Mouse (Mus musculus) left cerebral cortex, adult 18-20 months (tissue): ENCODE data around the gene Defb42. TPM values are rescaled to one million over a fixed set of nuclear protein-coding genes. Genes with fewer than 3 reads are reported as not detected.

ENCODE experiments used
- DNase-seq, 2 experiments: peaks; one replicate each; pipeline ENCODE4 v3.0.0; 2021 to 2022; ENCODE audit warnings: low spot score in 2 of 2, mixed read lengths in 1 of 2
- long read RNA-seq, 2 experiments: library from polyadenylated mRNA; stranded (forward); transcript quantifications; one replicate each; pipeline ENCODE4 v2.0.0; 2021
- total RNA-seq, 2 experiments: library from RNA; stranded (reverse); gene quantifications; 2 replicates each; pipeline ENCODE4 v1.2.3; 2021

Gene Defb42
- not detected for total RNA-seq
- long read RNA-seq, experiment 1, result 0 reads
- long read RNA-seq, experiment 2, result 0 reads

DNA sequence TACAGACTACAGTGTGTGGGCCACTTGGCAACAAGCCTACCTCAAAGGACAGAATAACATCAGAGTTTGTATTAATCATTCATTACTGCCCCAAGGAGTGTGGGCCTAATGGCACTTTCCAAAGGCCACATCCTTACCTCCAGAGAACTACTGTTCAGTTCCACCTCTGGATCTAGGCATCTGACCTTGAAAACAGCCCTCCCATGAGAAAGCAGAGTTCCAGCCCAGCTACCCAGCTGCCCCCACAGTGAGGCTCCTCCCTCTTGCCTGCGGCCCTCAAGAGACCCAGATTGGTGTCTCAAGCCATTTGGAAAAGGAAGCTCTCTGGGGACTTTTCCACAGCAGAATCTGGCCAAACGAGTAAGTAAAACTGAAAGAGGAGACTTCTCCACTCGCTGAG lies at the start of gene Defb42:
Defb42 (plus strand) TSS at position 301 of the 400 bp plus-strand sequence.
- DNase-seq, result no peak

DNA sequence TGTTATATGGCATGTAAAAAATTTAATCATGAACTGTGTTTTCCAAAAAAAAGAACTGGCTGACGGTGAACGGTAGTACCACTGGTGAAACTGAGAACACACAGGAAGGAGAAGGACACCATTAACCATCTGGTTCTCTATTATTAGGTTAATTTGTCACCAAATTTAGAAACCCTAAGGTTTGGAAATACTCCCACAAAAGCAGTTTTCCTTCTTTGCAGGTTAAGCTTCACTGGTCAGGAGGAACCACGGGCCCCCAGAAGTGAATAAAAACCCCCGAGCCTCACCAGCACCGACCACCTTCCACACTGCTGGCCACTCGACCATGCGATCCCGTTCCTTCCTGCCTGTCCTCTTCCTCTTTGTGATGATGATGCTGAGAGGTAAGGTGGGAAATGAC lies 49.0 kb upstream of the Defb42 start, which contains the start of gene Defb47:
Defb47 (plus strand) TSS at position 301 of the 400 bp plus-strand sequence.
- DNase-seq, result no peak

DNA sequence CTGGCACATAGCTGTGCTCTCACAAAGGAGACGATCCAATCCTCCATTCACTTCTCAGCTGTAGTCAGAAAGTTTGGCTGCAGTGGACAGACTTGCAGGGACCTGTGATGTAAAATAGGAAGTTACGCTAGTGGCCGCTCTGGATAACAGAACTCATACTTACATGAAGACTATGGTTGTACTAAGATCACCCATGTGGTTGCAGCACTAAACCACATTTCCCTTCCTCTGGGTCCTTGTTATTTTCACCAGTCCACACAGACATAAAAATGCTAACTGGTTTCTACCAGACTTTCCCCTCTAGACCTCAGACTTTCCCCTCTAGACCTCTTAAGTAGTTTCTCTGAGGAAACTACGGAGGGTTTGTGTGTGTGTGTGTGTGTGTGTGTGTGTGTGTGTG lies 47.8 kb upstream of the Defb42 start:
- DNase-seq, result no peak

DNA sequence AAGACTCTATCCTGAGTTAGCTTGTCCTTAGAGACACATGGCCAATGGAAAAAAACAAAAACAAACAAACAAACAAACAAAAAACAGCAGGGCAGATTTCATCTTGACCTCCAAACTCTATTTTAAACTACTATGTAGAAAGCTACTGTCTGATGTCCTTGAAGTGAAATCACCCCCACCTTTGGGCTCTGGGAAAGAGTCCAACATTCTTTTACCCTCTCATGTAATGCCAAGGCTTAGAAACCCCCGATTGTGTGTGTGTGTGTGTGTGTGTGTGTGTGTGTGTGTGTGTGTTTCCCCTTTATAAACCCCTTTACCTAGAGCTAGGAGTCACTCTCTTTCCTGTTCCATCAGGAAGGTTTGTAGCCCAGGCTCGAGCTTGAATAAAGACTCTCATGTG lies 44.2 kb upstream of the Defb42 start:
- no peak for DNase-seq

DNA sequence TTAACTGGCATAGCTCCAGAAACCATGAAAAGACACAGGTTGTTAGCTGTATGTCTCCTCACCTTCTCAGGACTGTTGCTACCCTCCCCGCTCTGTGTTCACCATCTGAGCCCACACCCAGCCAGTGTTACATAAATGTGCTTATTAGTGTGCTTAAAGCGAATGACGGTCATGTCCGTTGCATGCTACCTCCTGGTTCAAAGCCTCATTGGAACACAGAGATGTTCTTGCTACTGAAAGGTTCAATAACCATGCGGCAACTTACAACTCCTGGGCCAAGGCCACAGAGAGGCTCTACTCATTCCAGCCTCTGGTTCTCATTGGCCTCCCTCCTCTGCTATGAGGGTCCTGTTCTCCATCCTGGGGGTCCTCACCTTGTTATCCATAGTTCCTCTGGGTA lies 35.3 kb upstream of the Defb42 start, which contains the start of gene Defb43:
Defb43 (plus strand) TSS at position 301 of the 400 bp plus-strand sequence.
- DNase-seq, result no peak

DNA sequence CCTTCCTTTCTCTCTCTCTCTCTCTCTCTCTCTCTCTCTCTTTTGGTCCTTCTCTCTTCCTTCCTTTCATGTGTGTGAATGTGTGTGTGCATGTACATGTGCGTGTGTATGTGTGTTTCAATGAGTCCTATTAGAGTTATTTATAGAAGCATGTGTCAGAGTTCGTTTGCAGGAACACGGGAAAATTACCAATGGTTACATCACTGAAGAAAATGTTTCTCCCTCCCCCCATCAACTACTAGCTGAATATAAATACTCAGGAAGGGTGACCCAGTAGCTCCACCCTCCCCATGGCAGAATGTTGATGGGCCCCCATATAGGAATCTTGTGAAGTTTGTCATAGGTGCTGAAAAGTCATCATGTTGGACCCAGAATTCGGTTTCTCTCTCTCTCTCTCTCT lies 33.7 kb upstream of the Defb42 start:
- DNase-seq, result no peak

DNA sequence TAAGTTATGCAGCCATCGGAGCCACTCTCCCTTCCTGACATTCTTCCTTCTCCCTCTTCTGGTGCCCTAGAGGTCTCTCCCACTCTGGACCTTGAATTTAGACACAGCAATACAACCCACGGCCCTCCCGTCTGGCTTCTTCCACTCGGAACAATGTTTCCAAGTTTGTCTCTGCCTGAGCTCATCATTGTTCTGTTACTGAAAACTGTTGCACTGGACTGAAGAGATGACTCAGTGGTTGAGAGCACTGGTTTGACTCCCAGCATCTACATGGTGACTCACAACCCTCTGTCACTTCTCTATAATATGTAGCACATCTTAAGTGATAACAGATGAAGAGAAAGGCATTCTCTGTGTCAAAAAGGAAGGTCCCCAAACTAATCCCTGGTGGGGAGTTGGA lies 32.1 kb upstream of the Defb42 start:
- no peak for DNase-seq

DNA sequence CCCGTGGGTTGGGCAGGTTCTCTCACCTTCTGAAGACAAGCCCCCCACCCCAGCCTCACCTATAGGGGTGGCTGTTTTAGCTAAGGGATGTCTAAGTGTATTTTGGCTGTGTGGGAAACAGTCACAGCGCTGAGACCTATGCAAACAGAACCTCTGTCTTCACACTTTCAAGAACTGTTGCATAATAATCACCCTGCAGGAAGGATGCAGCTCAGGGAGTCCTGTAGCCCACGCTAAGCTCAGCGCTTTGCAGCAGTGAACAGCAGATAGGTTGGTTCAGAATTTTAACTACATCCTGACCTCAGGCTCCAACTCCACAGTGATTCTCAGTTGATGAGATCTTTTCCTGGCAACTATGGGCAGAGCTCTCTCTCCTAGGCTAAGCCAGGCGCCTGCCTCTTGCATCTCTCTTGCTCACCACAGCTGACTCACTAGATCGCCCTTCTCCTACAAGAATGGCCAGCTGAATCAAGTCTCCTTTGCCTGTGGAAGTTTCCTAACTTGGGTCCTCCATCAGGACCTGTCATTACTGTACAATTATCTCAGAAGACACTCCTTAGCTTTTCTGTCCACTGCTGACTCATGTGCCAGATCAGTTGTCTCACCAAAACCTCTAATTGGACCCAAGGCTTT lies 26.2 kb upstream of the Defb42 start:
- DNase-seq, result peak in 1 of 2 experiments; percentile 38

DNA sequence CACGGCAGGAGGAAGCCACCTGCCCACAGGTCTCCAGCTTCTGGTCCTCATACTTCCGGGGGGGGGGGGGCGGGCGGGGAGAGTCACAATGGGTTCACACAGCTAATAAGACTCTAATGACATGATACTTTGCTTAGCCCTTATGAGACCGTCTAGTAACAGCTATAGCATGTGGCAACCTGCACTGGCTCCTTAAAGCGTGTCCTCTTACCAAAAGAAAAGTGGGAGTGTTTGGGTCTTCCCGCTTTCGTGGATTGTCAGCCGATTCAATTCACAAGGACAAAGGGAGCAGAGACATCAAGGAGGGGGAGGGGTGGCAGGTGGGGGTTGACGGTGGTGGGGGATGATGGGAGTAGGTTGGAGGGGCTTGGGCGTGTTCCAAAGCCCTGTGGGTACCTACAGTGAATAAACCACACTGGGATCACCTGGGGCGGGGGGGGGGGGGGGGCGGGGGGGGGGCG lies 3.1 kb downstream of the Defb42 start, which contains the start of gene Defb30:
Defb30 (minus strand) TSS at position 51 of the 461 bp plus-strand sequence.
- DNase-seq, result no peak

DNA sequence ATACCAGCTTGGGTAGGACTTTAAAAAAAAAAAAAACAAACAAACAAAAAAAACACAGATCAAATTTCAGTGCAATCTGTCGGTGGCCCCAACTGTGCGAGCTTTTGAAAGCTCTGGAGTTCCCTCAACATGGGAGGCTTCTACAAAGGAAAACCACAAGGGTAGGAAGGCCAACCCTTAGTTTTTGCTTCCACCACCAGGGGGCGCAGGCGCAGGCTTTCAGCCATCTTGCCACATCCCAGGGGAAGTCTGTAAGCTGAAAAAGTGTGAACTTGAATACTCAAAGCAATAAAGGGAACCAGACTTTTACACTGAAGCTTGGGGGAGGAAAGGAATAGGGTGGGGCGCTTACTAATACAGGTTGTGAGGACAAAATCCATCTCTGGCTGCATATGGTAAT lies 4.0 kb downstream of the Defb42 start:
- DNase-seq, result peak; percentile 30 to 71

DNA sequence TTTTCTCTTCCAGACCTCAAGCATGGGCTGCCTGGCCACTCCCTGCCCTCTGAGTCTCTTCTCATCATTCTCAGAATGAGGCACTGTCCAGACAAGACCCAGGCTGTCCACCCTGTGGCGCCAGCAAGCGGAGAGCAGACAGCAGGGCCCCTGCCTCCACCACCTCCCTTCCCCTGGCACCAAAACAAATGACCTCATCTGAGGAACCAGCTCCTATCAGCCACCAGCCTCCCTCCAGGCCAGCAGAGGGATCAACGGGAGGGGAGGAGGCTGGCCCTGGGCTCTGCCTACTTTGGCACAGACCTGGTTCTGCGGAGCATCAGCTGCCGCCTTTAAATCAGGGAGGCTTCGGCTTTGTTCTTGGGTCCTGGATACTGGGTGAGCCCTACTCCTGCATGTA lies 7.9 kb downstream of the Defb42 start:
- peak; percentile 7 to 38 for DNase-seq

DNA sequence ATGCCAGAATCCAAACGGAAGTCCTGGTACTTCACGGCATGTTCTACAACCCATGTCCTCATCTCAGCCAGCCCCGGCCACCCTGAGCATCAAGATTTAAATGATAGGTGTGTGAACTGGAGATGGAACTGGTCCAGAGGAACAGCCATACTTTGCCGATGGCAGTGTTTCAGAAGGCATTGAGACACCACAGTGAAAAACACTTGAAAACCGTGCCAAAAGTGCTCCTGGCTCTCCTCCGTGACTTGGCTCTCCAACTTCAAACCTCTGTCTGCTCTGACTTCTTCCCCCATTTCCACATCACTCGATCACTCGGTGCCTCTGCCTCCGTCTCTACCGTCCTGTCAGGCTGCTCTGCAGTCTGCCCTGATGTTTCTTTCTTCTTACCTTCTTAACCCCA lies 13.6 kb downstream of the Defb42 start:
- no peak for DNase-seq

DNA sequence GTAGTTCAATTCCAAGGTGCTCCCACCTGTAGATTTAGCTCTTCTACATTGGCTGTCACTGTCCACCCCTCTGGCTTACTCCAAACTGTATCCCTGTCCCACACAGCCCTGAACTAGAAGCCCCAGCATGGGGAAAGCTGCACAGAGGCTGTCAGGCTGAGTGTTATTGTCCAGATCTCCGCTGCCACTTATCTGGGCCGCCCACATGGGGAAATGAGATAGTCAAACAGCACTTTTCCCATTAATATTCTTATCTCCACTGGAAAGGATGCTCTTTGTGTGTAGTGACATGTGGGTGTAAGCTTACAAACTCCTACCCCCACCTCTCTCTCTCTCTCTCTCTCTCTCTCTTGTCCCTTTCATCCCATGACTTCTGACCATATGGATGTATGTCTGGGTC lies 15.4 kb downstream of the Defb42 start:
- no peak for DNase-seq

DNA sequence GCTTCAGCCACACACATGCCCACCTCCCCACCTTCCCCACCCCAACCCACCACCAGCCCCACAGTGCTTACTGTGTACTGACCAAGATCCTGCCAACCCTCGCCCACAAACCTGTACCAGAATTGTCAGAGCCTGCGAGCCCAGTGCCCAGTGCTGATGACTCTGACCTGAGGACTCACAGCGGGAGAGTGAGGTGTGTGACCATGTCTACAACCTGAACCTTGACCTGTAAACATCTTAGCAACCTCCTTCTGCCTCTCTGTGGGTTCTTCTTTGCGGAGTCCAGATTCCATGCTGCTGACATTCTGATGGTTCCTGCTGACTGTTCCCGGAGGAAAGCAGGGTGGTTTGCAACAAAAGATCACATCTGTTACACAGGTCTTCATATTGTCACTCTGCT lies 18.6 kb downstream of the Defb42 start:
- DNase-seq, result no peak

DNA sequence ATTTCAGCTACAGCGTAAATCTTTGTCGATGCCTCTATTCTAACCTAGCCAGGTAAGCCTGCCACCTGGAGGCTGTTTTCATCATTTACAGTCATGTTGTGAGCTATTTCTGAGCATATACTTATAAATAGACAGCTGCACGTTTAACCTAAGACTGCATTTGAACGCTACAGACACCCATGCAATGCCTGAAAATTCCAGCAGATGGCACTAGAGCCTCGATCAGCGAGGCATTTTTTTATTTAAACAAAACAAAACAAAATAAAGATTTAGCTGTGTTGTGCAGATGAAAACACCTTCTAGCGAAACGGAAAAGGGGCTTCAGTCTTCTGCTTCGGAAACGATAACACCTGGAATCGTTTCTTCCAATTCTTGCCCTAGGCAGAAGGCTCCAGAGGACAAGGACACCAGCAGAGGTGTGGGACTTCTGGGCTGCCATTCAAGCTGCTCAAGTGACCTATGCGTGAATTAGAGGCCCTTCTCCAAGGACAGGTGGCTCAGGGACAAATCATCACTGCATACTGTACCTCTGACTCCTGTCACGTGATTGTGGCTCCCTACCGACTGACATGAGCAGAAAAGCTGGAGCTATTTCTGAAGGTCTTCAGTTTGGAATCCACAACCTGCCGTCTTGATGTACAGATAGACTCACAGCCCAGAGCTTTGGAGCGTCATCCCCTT lies 20.0 kb downstream of the Defb42 start:
- peak; percentile 61 to 79 for DNase-seq

DNA sequence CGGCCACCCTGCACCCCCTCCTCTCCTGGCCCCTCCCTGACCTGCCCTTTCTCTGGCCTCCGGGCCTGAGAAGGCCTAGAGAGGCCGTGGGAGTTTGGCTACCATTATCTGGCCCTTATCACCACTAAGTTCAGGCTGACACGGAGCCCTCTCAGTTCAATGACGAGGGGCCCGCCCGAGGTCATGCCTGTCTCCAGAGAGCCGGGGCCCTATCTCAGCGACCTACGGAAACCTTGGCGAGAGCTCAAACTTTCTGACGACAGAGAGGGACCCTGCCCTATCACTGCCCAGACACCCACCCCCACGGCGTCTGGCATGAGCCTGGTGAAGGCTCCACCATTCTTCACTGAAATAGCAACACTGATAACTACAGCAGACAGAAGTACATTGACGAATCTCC lies 20.9 kb downstream of the Defb42 start:
- DNase-seq, result no peak

Other genes with a start within 250 kb of the Defb42 start
- 10 to 100 TPM; 13.7 to 14.1 TPM for gene Wdfy2, start 209.3 kb upstream of the Defb42 start, total RNA-seq
- not detected for gene Defb48, start 62.5 kb upstream of the Defb42 start, total RNA-seq
- gene Defb47, start 48.9 kb upstream of the Defb42 start, total RNA-seq, result not detected
- not detected for gene Defb43, start 35.2 kb upstream of the Defb42 start, total RNA-seq
- gene Defb30, start 3.0 kb downstream of the Defb42 start, total RNA-seq, result not detected